Mouse (Mus musculus) megakaryocyte, embryonic 14.5 days (primary cell): ENCODE results near the gene Tspan12.

ENCODE experiments used
- FLI1 ChIP-seq: IDR thresholded peaks from 2 replicates; pipeline ENCODE4 v1.6.1; 2012; ENCODE audit warnings: low read length, inconsistent platforms, mixed read lengths
- GATA1 ChIP-seq: IDR thresholded peaks from 3 replicates; pipeline ENCODE4 v1.6.1; 2012; ENCODE audit warnings: mixed read lengths, low read length, inconsistent platforms, borderline replicate concordance

DNA sequence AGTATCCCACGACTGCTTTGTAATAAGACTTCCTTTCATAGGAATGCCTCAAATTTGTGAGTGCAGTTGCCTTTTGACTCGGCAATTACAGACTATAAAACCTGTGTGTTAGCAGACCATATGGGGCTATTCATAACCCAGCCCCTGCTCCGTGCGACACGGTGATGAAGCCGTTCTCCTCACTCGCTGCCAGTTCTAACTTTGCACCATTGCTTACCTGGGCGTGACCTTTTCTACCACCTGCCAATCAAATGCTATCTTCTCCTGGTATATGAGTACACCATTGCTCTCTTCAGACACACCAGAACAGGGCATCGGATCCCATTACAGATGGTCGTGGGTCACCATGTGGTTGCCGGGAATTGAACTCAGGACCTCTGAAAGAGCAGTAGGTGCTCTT is 64.6 kb downstream of the Tspan12 start:
- TF ChIP-seq GATA1 = no peak
- TF ChIP-seq FLI1 = no peak
